ENCODE assay signal across 15 mouse cellular contexts in the genomic region with DNA sequence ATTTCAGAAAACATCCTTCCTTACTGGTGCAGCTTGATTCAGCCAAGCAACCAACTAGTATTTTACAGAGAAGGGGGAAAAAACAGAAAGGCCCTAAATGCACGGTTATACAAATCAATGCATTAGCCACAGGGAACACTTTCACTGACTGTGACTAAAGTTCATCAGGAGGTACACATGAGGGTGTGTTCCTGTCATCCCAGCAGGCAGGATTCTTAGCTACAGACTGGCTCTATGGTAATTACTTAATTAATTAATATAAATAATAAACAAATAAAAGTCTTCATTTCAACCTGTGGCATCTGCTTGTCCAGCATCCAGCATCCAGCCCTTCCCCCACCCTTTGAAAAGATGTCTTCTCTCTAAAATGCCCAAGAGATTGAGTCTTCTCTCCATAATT.
DNase-seq lines count a peak whose midpoint lies in the region; ATAC-seq lines count a peak whose summit lies in the region.
"Had no signal": no experiment of that assay in that cellular context is flagged by ENCODE, and none has a peak within 500 bp of the region (broad histone marks: within the 10 kb centered on the region; RNA-seq: fewer than 3 reads in every experiment).

No protein-coding gene starts in this region.

- no peak overlapping the region for H3K4me2 ChIP-seq in forebrain, embryonic 14.5 days (ENCODE audit: low read length)
- no peak overlapping the region for H3K4me2 ChIP-seq in forebrain, embryonic 11.5 days (ENCODE audit: low read depth, low read length, severe bottlenecking)
- H3K4me2 ChIP-seq in heart, embryonic 15.5 days = peak overlapping the region; percentile 43; the same call in 1 of the 2 replicates
- no peak overlapping the region for H3K4me2 ChIP-seq in neural tube, embryonic 11.5 days (ENCODE audit: low read depth)
- H3K4me2 ChIP-seq: liver, embryonic 11.5 days had no signal

- 52% methylated on average over 1 of the region's 1 CpGs for WGBS in forebrain, embryonic 14.5 days
- 71% methylated on average over 1 of the region's 1 CpGs for WGBS in forebrain, embryonic 11.5 days
- WGBS in heart, embryonic 15.5 days = 73% methylated on average over 1 of the region's 1 CpGs
- 42% methylated on average over 1 of the region's 1 CpGs for WGBS in neural tube, embryonic 11.5 days

- no peak overlapping the region for H3K27ac ChIP-seq in forebrain, embryonic 14.5 days (ENCODE audit: low read depth, low read length)
- H3K27ac ChIP-seq in forebrain, embryonic 11.5 days (ENCODE audit: low read depth, low read length) = no peak overlapping the region
- H3K27ac ChIP-seq in heart, embryonic 15.5 days = peak overlapping the region; percentile 70; the same call in 1 of the 2 replicates
- H3K27ac ChIP-seq in neural tube, embryonic 11.5 days (ENCODE audit: low read depth, low read length) = no peak overlapping the region

- H3K9me3 ChIP-seq in forebrain, embryonic 14.5 days (replicated peaks; ENCODE audit: control insufficient read depth, low read length) = no peaks in the 10 kb centered on the region
- H3K9me3 ChIP-seq in forebrain, embryonic 11.5 days (ENCODE audit: control insufficient read depth, low read length) = no peaks in the 10 kb centered on the region
- H3K9me3 ChIP-seq in heart, embryonic 15.5 days (replicated peaks) = no peaks in the 10 kb centered on the region
- H3K9me3 ChIP-seq in neural tube, embryonic 11.5 days (ENCODE audit: control insufficient read depth, low read length) = no peaks in the 10 kb centered on the region

- H3K9ac ChIP-seq in forebrain, embryonic 14.5 days (ENCODE audit: low read length) = no peak overlapping the region
- no peak overlapping the region for H3K9ac ChIP-seq in forebrain, embryonic 11.5 days (ENCODE audit: low read length)
- no peak overlapping the region for H3K9ac ChIP-seq in heart, embryonic 15.5 days
- no peak overlapping the region for H3K9ac ChIP-seq in neural tube, embryonic 11.5 days (ENCODE audit: low read length)

- no peaks in the 10 kb centered on the region for H3K27me3 ChIP-seq in forebrain, embryonic 14.5 days (replicated peaks; ENCODE audit: control insufficient read depth, insufficient read depth, low read length)
- H3K27me3 ChIP-seq in forebrain, embryonic 11.5 days (ENCODE audit: control insufficient read depth, insufficient read depth, low read length) = no peaks in the 10 kb centered on the region
- no peaks in the 10 kb centered on the region for H3K27me3 ChIP-seq in heart, embryonic 15.5 days
- no peaks in the 10 kb centered on the region for H3K27me3 ChIP-seq in neural tube, embryonic 11.5 days (ENCODE audit: control insufficient read depth, insufficient read depth, low read length)
- H3K27me3 ChIP-seq: CH12.LX had no signal

- peak; percentile 60; the same call in 1 of the 2 replicates for ATAC-seq in forebrain, embryonic 14.5 days
- ATAC-seq in forebrain, embryonic 11.5 days (replicated peaks; ENCODE audit: low FRiP score) = no peak
- no peak for ATAC-seq in heart, embryonic 15.5 days (replicated peaks; ENCODE audit: insufficient number of reproducible peaks, insufficient read depth, low FRiP score, low read depth)
- 0 out of 2 replicates have a peak, but pooled peaks have one; percentile 20 for ATAC-seq in neural tube, embryonic 11.5 days (ENCODE audit: insufficient read depth, low FRiP score, low TSS enrichment)

- H3K4me3 ChIP-seq in forebrain, embryonic 14.5 days (ENCODE audit: low read depth, low read length) = no peak overlapping the region
- no peak overlapping the region for H3K4me3 ChIP-seq in forebrain, embryonic 11.5 days (ENCODE audit: low read depth, low read length)
- H3K4me3 ChIP-seq in heart, embryonic 15.5 days = no peak overlapping the region
- H3K4me3 ChIP-seq in neural tube, embryonic 11.5 days (ENCODE audit: low read depth, low read length) = no peak overlapping the region
- H3K4me3 ChIP-seq: erythroblast, embryonic 14.5 days; myocyte had no signal

- no peak for DNase-seq in forebrain, embryonic 14.5 days (ENCODE audit: low spot score)
- no peak for DNase-seq in forebrain, embryonic 11.5 days (ENCODE audit: low spot score)
- no peak for DNase-seq in heart, postnatal 14 days
- DNase-seq in neural tube, embryonic 11.5 days (ENCODE audit: low spot score) = no peak
- DNase-seq in neural tube, embryonic 10.5 days (ENCODE audit: extremely low spot score, low spot score) = no peak
- DNase-seq in kidney, adult 18-20 months = no peak
- no peak for DNase-seq in retina, embryonic 14.5 days (ENCODE audit: low spot score)
- DNase-seq: kidney, adult 9 months; lung, adult 18-20 months; thymus, postnatal 14 days had no signal

- H3K4me1 ChIP-seq in forebrain, embryonic 14.5 days (ENCODE audit: control insufficient read depth, insufficient read depth, low read length) = 0 out of 2 replicates have a peak, but pooled peaks cover 4% of the 10 kb centered on the region
- no peaks in the 10 kb centered on the region for H3K4me1 ChIP-seq in forebrain, embryonic 11.5 days (replicated peaks; ENCODE audit: control insufficient read depth, insufficient read depth, low read length)
- H3K4me1 ChIP-seq in heart, embryonic 15.5 days (replicated peaks) = peaks cover 16% of the 10 kb centered on the region
- H3K4me1 ChIP-seq in neural tube, embryonic 11.5 days (ENCODE audit: control insufficient read depth, insufficient read depth, low read length) = no peaks in the 10 kb centered on the region

- intact Hi-C loops in heart, postnatal 14 days (cut with DNase I) = no loop called here

- no peaks in the 10 kb centered on the region for H3K36me3 ChIP-seq in forebrain, embryonic 14.5 days (ENCODE audit: control insufficient read depth, insufficient read depth, low read length)
- H3K36me3 ChIP-seq in forebrain, embryonic 11.5 days (ENCODE audit: control insufficient read depth, insufficient read depth, low read length) = no peaks in the 10 kb centered on the region
- H3K36me3 ChIP-seq in heart, embryonic 15.5 days = no peaks in the 10 kb centered on the region
- H3K36me3 ChIP-seq in neural tube, embryonic 11.5 days (ENCODE audit: control insufficient read depth, insufficient read depth, low read length) = no peaks in the 10 kb centered on the region

Comparison
In these comparisons a context has a peak if more than half of its experiments do, and no peak if none do; other contexts are left out.
1. ATAC-seq: peak in forebrain, embryonic 14.5 days (single experiment) and neural tube, embryonic 11.5 days (single experiment); none in forebrain, embryonic 11.5 days (single experiment) and heart, embryonic 15.5 days (single experiment).